Mouse (Mus musculus) adrenal gland, postnatal 14 days (tissue): ENCODE data around the gene Vmn2r32. TPM values are rescaled to one million over a fixed set of nuclear protein-coding genes. Genes with fewer than 3 reads are reported as not detected.
"Not testable (repeated sequence)": the region's sequence is repeated elsewhere in the genome, so short reads cannot be mapped to it uniquely, and the experiment has no call there.

ENCODE experiments used
- DNase-seq: peaks from one replicate; pipeline ENCODE4 v3.0.0; 2021; ENCODE audit warnings: mixed read lengths
- long read RNA-seq, 2 experiments: library from polyadenylated mRNA; stranded (forward); transcript quantifications; one replicate each; pipeline ENCODE4 v2.0.0; 2021
- total RNA-seq: library from RNA; stranded (reverse); gene quantifications from 2 replicates; pipeline ENCODE4 v1.2.3, GENCODE M21; 2021

Vmn2r32 gene
- total RNA-seq = not detected in 2 replicates
- long read RNA-seq, experiment 1 = 0 reads
- long read RNA-seq, experiment 2 = 0 reads

DNA sequence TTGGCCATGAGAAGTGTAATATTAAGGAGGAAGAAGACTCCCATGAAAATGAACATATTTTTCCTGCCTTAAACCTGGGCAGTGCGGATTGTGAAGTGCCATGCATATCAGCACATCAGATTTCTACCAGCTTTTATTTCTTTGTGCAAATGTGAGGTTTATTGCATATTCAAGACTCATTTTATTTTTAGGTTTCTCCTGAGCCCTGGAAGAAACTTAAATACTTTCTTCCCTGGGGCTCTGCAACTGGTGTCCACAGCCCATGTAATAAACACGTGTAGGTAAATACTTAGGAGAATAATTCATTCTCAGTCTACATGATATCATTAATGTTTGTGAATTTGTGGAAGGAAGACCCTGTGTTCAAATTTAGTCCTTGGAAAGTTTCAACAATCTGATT, at the start of gene Vmn2r32:
Gene Vmn2r32 (minus strand): TSS at position 101 of the 400 bp plus-strand sequence.
- DNase-seq = not testable (repeated sequence)

Other genes with a start within 250 kb of the Vmn2r32 start
- 0.22 TPM in 1 of 2 replicates, not detected in the other for gene Vmn2r29, start 232.7 kb downstream of the Vmn2r32 start, total RNA-seq
- 2.9 and 3.8 TPM in 2 replicates for gene Gm45844, start 201.7 kb downstream of the Vmn2r32 start, total RNA-seq
- gene Clcn4, start 179.2 kb downstream of the Vmn2r32 start, total RNA-seq = 49.8 and 50.7 TPM in 2 replicates
- gene Vmn2r30, start 142.4 kb downstream of the Vmn2r32 start, total RNA-seq = 0.15 and 0.19 TPM in 2 replicates
- 1.3 TPM in 1 of 2 replicates, not detected in the other for gene Gm45783, start 105.4 kb downstream of the Vmn2r32 start, total RNA-seq
- not detected in 2 replicates for gene Vmn2r31, start 80.3 kb downstream of the Vmn2r32 start, total RNA-seq
- not detected in 2 replicates for gene Vmn2r33, start 86.8 kb upstream of the Vmn2r32 start, total RNA-seq
- gene Vmn2r34, start 209.5 kb upstream of the Vmn2r32 start, total RNA-seq = not detected in 2 replicates